Mouse (Mus musculus): ENCODE results near the gene Nedd9.

DNA sequence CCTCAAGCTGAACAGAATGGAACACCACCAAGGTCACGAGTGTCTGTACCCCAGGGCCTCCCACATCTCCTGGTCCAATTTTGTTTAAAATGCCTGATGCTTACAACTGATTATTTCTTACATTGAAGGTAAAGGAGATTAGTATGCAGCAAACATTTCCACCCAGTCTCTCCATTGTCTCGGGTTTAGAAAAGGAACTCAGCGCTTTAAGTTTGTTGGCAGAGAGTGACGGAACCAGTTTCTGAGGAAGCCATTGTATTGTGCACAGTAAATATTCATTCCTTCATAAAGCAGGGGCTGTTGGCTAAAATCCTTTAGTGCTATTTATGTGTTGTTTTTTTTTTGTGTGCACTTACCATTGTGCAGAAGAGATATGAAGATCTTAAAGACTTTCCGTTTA is 166.4 kb downstream of the Nedd9 start:
- TF ChIP-seq CTCF (IDR thresholded peaks at IDR 0.05; ENCODE audit: low read depth, low read length) (no peak), POLR2A (IDR thresholded peaks at IDR 0.05; ENCODE audit: borderline replicate concordance, low read depth, low read length) (no peak)

All from bone marrow macrophage, adult 2 months (primary cell).